Mouse (Mus musculus): ENCODE measurements around the gene Fndc7. TPM values are rescaled to one million over a fixed set of nuclear protein-coding genes. Genes with fewer than 3 reads are reported as not detected.

Gene Fndc7
- polyA plus RNA-seq, 1 experiment, result 1.7 TPM

DNA sequence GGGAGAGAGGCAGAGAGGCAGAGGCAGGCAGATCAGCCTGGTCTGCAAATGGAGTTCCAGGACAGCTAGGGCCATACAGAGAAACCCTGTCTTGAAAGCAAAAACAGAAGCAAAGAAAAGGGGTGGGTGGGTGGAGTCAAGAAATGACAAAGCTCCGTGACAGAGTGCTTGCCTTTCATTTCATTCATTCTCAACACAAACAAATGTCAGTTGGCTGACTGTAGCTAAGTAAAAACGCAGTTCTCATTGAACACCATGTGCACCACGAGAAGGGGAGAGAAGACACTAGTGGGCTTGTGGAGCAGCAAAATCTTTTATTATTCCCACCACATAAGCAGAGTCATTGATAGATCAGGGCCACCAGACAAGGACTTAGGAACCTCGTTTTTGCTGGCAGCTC is 27.0 kb upstream of the Fndc7 start:
- Histone ChIP-seq H3K4me3 (replicated peaks; ENCODE audit: extremely low read depth, low read depth, low read length) (no peak overlapping the region), H3K4me1 (ENCODE audit: control insufficient read depth, insufficient read depth, low read length) (no peaks in the 10 kb centered on the region)
- WGBS, result 20% methylated on average over 4 of the region's 4 CpGs
- TF ChIP-seq POLR2A (IDR thresholded peaks at IDR 0.05; ENCODE audit: borderline replicate concordance, extremely low read depth, low read depth, low read length) (no peak), CTCF (IDR thresholded peaks at IDR 0.05; ENCODE audit: insufficient read depth, low read length) (no peak)
- no peak for DNase-seq

- 71% methylated on average over 1 of the region's 1 CpGs for WGBS
- no peaks in the 10 kb centered on the region for H3K4me1 ChIP-seq (ENCODE audit: control insufficient read depth, insufficient read depth, low read length)
- no peak for DNase-seq
- no peak overlapping the region for H3K4me3 ChIP-seq (replicated peaks; ENCODE audit: extremely low read depth, low read depth, low read length)
- TF ChIP-seq POLR2A (IDR thresholded peaks at IDR 0.05; ENCODE audit: borderline replicate concordance, extremely low read depth, low read depth, low read length) (no peak), CTCF (IDR thresholded peaks at IDR 0.05; ENCODE audit: insufficient read depth, low read length) (no peak)
These were observed 26.2 kb upstream of the Fndc7 start for GRCm38 (mm10) chr3:108915999-108916398.

DNA sequence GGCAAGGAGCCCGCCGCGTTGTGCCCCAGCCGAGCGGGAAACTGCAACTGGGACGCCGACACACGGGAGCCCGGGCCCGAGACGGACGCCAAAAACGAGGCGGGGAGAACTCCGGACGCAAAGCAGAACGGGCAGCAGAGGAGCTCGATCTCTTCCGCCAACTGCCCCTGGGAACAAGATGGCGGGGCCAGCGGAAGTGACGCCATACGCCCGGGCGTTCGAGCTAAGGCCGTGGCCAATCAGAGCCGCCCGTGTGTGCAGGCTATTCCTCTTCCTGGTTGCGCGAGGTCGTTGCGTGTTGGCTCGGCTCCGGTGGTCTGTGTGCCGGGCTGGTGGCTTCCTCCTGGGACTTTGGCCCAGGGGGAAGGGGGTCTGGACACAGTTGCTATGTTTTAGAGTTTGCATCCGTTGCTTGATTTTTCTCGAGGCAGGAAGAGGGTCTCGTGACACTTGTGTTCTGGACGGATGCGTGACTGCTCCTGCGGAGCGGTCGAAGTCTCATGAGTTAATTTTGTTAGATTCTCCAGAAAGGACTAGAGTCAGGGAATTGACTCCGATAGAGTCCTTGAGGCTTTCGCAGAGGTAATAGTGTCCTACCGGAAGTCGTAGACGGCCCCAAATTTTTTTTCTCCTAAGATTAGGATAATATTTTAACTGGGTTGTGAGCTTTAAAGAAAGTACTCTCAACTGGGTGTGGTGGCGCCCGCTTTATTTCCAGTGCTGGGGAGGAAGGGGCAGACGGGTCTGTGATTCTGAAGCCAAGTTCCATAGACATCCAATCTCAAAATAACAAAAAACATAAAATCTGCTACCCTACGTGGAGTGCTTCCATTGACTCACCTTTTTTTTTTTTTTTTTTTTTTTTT is 22.0 kb upstream of the Fndc7 start, which contains the start of gene Prpf38b:
Gene Prpf38b, minus strand, starts transcription at position 180 of the 866 bp plus-strand sequence.
- WGBS, result under 1% methylated on average over 53 of the region's 53 CpGs
- DNase-seq, result peak; percentile 91
- Histone ChIP-seq H3K4me3 (replicated peaks; ENCODE audit: extremely low read depth, low read depth, low read length) (peak within 1 kb of the TSS; percentile 89), H3K4me1 (ENCODE audit: control insufficient read depth, insufficient read depth, low read length) (peaks cover 12% of the 10 kb centered on the region)
- TF ChIP-seq POLR2A (IDR thresholded peaks at IDR 0.05; ENCODE audit: borderline replicate concordance, extremely low read depth, low read depth, low read length), result no peak; the same call in none of the 2 replicates
- no peak for TF ChIP-seq CTCF (IDR thresholded peaks at IDR 0.05; ENCODE audit: insufficient read depth, low read length)

- peak; percentile 41; the same call in 1 of the 2 replicates for TF ChIP-seq CTCF (IDR thresholded peaks at IDR 0.05; ENCODE audit: insufficient read depth, low read length)
- TF ChIP-seq POLR2A (IDR thresholded peaks at IDR 0.05; ENCODE audit: borderline replicate concordance, extremely low read depth, low read depth, low read length), result no peak
- under 1% methylated on average over 44 of the region's 44 CpGs for WGBS
- DNase-seq, result peak; percentile 61
- peaks cover 12% of the 10 kb centered on the region for H3K4me1 ChIP-seq (ENCODE audit: control insufficient read depth, insufficient read depth, low read length)
- H3K4me3 ChIP-seq (replicated peaks; ENCODE audit: extremely low read depth, low read depth, low read length), result peak overlapping the region; percentile 89
These were observed 21.3 kb upstream of the Fndc7 start for GRCm38 (mm10) chr3:108911081-108911547.

- Histone ChIP-seq H3K4me1 (ENCODE audit: control insufficient read depth, insufficient read depth, low read length) (peaks cover 12% of the 10 kb centered on the region), H3K4me3 (replicated peaks; ENCODE audit: extremely low read depth, low read depth, low read length) (peak overlapping the region; percentile 89)
- TF ChIP-seq POLR2A (IDR thresholded peaks at IDR 0.05; ENCODE audit: borderline replicate concordance, extremely low read depth, low read depth, low read length) (no peak), CTCF (IDR thresholded peaks at IDR 0.05; ENCODE audit: insufficient read depth, low read length) (no peak)
- under 1% methylated on average over 32 of the region's 32 CpGs for WGBS
- DNase-seq, result peak; percentile 30
These were observed 20.7 kb upstream of the Fndc7 start for GRCm38 (mm10) chr3:108910303-108911080.

GRCm38 (mm10) chr3:108902934-108903333 is 13.1 kb upstream of the Fndc7 start:
- no peak for DNase-seq
- H3K4me3 ChIP-seq (replicated peaks; ENCODE audit: extremely low read depth, low read depth, low read length), result no peak overlapping the region
- TF ChIP-seq CTCF (IDR thresholded peaks at IDR 0.05; ENCODE audit: insufficient read depth, low read length) (no peak), POLR2A (IDR thresholded peaks at IDR 0.05; ENCODE audit: borderline replicate concordance, extremely low read depth, low read depth, low read length) (no peak)
- no peaks in the 10 kb centered on the region for H3K4me1 ChIP-seq (ENCODE audit: control insufficient read depth, insufficient read depth, low read length)
- WGBS, result 92% methylated on average over 6 of the region's 6 CpGs

DNA sequence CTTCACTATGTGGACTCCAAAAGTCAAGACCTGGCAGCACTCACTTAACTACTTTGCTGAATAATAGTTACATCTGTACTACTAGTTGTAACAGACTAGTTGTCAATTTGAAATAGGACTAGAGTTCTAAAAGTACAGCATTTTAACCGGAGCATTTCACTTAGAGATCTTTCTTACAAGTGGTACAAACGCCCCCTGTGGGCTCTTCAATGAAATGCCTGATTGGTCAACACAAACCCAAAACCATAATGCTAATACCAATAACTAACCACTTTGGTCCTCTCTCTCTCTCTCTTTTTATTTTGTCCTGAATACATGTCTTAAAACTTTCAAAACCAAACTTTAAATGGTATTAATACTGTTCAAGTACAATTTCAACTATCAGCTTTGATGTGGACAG is 12.2 kb upstream of the Fndc7 start:
- TF ChIP-seq POLR2A (IDR thresholded peaks at IDR 0.05; ENCODE audit: borderline replicate concordance, extremely low read depth, low read depth, low read length) (no peak), CTCF (IDR thresholded peaks at IDR 0.05; ENCODE audit: insufficient read depth, low read length) (no peak)
- DNase-seq, result no peak
- WGBS, result 42% methylated on average over 2 of the region's 2 CpGs
- no peak overlapping the region for H3K4me3 ChIP-seq (replicated peaks; ENCODE audit: extremely low read depth, low read depth, low read length)
- H3K4me1 ChIP-seq (ENCODE audit: control insufficient read depth, insufficient read depth, low read length), result no peaks in the 10 kb centered on the region

DNA sequence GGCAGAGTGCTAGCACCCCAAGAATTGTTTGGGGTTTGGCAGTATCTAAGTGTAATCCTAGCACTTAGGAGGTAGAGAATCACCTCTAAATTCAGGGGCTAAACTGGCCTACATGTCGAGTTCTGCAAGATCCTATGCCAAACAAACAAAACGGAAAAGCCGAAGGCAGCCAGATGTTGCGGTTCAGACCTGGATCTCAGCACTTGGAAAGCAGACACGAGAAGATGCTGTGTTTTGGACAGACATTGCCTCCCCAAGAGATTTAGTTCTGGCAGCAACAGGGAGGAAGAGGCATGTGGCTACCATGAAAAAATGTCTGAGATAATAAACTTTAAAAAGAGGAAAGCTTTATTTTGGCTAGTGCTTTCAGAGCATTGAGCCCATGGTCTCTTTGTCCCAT is 10.9 kb upstream of the Fndc7 start:
- WGBS, result 71% methylated on average over 5 of the region's 5 CpGs
- no peak overlapping the region for H3K4me3 ChIP-seq (replicated peaks; ENCODE audit: extremely low read depth, low read depth, low read length)
- no peak for TF ChIP-seq POLR2A (IDR thresholded peaks at IDR 0.05; ENCODE audit: borderline replicate concordance, extremely low read depth, low read depth, low read length)
- TF ChIP-seq CTCF (IDR thresholded peaks at IDR 0.05; ENCODE audit: insufficient read depth, low read length), result no peak
- no peak for DNase-seq
- no peaks in the 10 kb centered on the region for H3K4me1 ChIP-seq (ENCODE audit: control insufficient read depth, insufficient read depth, low read length)

GRCm38 (mm10) chr3:108900147-108900546 is 10.3 kb upstream of the Fndc7 start:
- no peak for DNase-seq
- H3K4me3 ChIP-seq (replicated peaks; ENCODE audit: extremely low read depth, low read depth, low read length), result no peak overlapping the region
- WGBS, result 73% methylated on average over 3 of the region's 3 CpGs
- no peak for TF ChIP-seq CTCF (IDR thresholded peaks at IDR 0.05; ENCODE audit: insufficient read depth, low read length)
- TF ChIP-seq POLR2A (IDR thresholded peaks at IDR 0.05; ENCODE audit: borderline replicate concordance, extremely low read depth, low read depth, low read length), result no peak
- no peaks in the 10 kb centered on the region for H3K4me1 ChIP-seq (ENCODE audit: control insufficient read depth, insufficient read depth, low read length)
